9 mouse cellular contexts compared by ENCODE assay signal in genomic region chr8:57765726-57766351, GRCm38 (mm10).
A peak's percentile ranks its signal among the peaks of the same experiment; 100 is the strongest.
DNase-seq lines count a peak whose midpoint lies in the region; ATAC-seq and TF ChIP-seq lines count a peak whose summit lies in the region.
"Had no signal": no experiment of that assay in that cellular context is flagged by ENCODE, and none has a peak within 500 bp of the region (broad histone marks: within the 10 kb centered on the region; RNA-seq: fewer than 3 reads in every experiment).

No protein-coding gene starts in this region.

- no peak overlapping the region for H3K9ac ChIP-seq in intestine, embryonic 15.5 days
- H3K9ac ChIP-seq in intestine, embryonic 16.5 days (ENCODE audit: low read depth, low read length): no peak overlapping the region
- no peak overlapping the region; the same call in 1 of the 2 replicates for H3K9ac ChIP-seq in forebrain, embryonic 16.5 days (replicated peaks; ENCODE audit: low read depth, low read length)
- H3K9ac ChIP-seq in midbrain, embryonic 16.5 days (ENCODE audit: low read depth, low read length): 0 out of 2 replicates have a peak overlapping the region, but pooled peaks have one; percentile 0

- no peaks in the 10 kb centered on the region for H3K27me3 ChIP-seq in intestine, embryonic 15.5 days (replicated peaks)
- H3K27me3 ChIP-seq in intestine, embryonic 16.5 days (replicated peaks; ENCODE audit: control insufficient read depth, insufficient read depth, low read length): no peaks in the 10 kb centered on the region
- no peaks in the 10 kb centered on the region for H3K27me3 ChIP-seq in forebrain, embryonic 16.5 days (replicated peaks; ENCODE audit: control insufficient read depth, insufficient read depth, low read length)
- H3K27me3 ChIP-seq in midbrain, embryonic 16.5 days (ENCODE audit: control insufficient read depth, insufficient read depth, low read depth, low read length): no peaks in the 10 kb centered on the region
- H3K27me3 ChIP-seq in cerebellum, adult 2 months (ENCODE audit: control insufficient read depth, insufficient read depth, low read length): no peaks in the 10 kb centered on the region

- H3K36me3 ChIP-seq in intestine, embryonic 15.5 days: no peaks in the 10 kb centered on the region
- H3K36me3 ChIP-seq in intestine, embryonic 16.5 days (ENCODE audit: control insufficient read depth, insufficient read depth, low read length): no peaks in the 10 kb centered on the region
- no peaks in the 10 kb centered on the region for H3K36me3 ChIP-seq in forebrain, embryonic 16.5 days (ENCODE audit: control insufficient read depth, insufficient read depth)
- H3K36me3 ChIP-seq in midbrain, embryonic 16.5 days (ENCODE audit: control insufficient read depth, insufficient read depth, low read length): no peaks in the 10 kb centered on the region

- no peak overlapping the region for H3K4me3 ChIP-seq in intestine, embryonic 15.5 days (replicated peaks)
- H3K4me3 ChIP-seq in intestine, embryonic 16.5 days (ENCODE audit: low read length): no peak overlapping the region
- H3K4me3 ChIP-seq in forebrain, embryonic 16.5 days (replicated peaks; ENCODE audit: low read length): peak overlapping the region; percentile 13
- 0 out of 2 replicates have a peak overlapping the region, but pooled peaks have one; percentile 3 for H3K4me3 ChIP-seq in midbrain, embryonic 16.5 days (ENCODE audit: low read depth, low read length)
- H3K4me3 ChIP-seq in cerebellum, adult 2 months (replicated peaks; ENCODE audit: insufficient read depth, low read depth, low read length): no peak overlapping the region

- H3K9me3 ChIP-seq in intestine, embryonic 15.5 days: no peaks in the 10 kb centered on the region
- no peaks in the 10 kb centered on the region for H3K9me3 ChIP-seq in intestine, embryonic 16.5 days (ENCODE audit: control insufficient read depth, low read length)
- H3K9me3 ChIP-seq in forebrain, embryonic 16.5 days (ENCODE audit: control insufficient read depth, low read length): no peaks in the 10 kb centered on the region
- H3K9me3 ChIP-seq in midbrain, embryonic 16.5 days (replicated peaks; ENCODE audit: control insufficient read depth, low read length, poor library complexity, severe bottlenecking): no peaks in the 10 kb centered on the region

- no peaks in the 10 kb centered on the region for H3K4me1 ChIP-seq in intestine, embryonic 15.5 days (replicated peaks)
- peaks cover 3% of the 10 kb centered on the region; the same call in 1 of the 2 replicates for H3K4me1 ChIP-seq in intestine, embryonic 16.5 days (ENCODE audit: control insufficient read depth, insufficient read depth, low read length)
- H3K4me1 ChIP-seq in forebrain, embryonic 16.5 days (replicated peaks; ENCODE audit: control insufficient read depth, insufficient read depth, low read length): peaks cover 8% of the 10 kb centered on the region; the same call in 1 of the 2 replicates
- H3K4me1 ChIP-seq in midbrain, embryonic 16.5 days (ENCODE audit: control insufficient read depth, insufficient read depth, low read length): peaks cover 11% of the 10 kb centered on the region
- no peaks in the 10 kb centered on the region for H3K4me1 ChIP-seq in cerebellum, adult 2 months (ENCODE audit: control insufficient read depth, insufficient read depth, low read length)

- no peak for TF ChIP-seq POLR2A in cerebellum, adult 2 months (IDR thresholded peaks at IDR 0.05; ENCODE audit: borderline replicate concordance, insufficient read depth, low read length)

- no peak overlapping the region for H3K27ac ChIP-seq in intestine, embryonic 15.5 days
- no peak overlapping the region for H3K27ac ChIP-seq in intestine, embryonic 16.5 days (ENCODE audit: low read length)
- no peak overlapping the region for H3K27ac ChIP-seq in forebrain, embryonic 16.5 days (ENCODE audit: low read length)
- H3K27ac ChIP-seq in midbrain, embryonic 16.5 days (ENCODE audit: low read length): 0 out of 2 replicates have a peak overlapping the region, but pooled peaks have one; percentile 31
- H3K27ac ChIP-seq in cerebellum, adult 2 months (ENCODE audit: insufficient read depth, low read length): no peak overlapping the region

- H3K4me2 ChIP-seq in intestine, embryonic 15.5 days (replicated peaks): peak overlapping the region; percentile 17; the same call in 1 of the 2 replicates
- H3K4me2 ChIP-seq in intestine, embryonic 16.5 days (ENCODE audit: low read depth, low read length): no peak overlapping the region
- H3K4me2 ChIP-seq in forebrain, embryonic 16.5 days (ENCODE audit: low read length): peak overlapping the region; percentile 42
- H3K4me2 ChIP-seq in midbrain, embryonic 16.5 days (ENCODE audit: low read length): peak overlapping the region; percentile 44

- WGBS in intestine, embryonic 15.5 days: 20% methylated on average over 13 of the region's 13 CpGs
- 16% methylated on average over 13 of the region's 13 CpGs for WGBS in intestine, embryonic 16.5 days
- 12% methylated on average over 13 of the region's 13 CpGs for WGBS in forebrain, embryonic 16.5 days
- 13% methylated on average over 13 of the region's 13 CpGs for WGBS in midbrain, embryonic 16.5 days
- 51% methylated on average over 13 of the region's 13 CpGs for WGBS in cerebellum, adult 2 months

- ATAC-seq in intestine, embryonic 15.5 days: peak; percentile 34; the same call in 1 of the 2 replicates
- ATAC-seq in intestine, embryonic 16.5 days: no peak
- peak; percentile 59 for ATAC-seq in forebrain, embryonic 16.5 days
- peak; percentile 78 for ATAC-seq in midbrain, embryonic 16.5 days
- no peak for ATAC-seq in megakaryocyte progenitor cell, adult 5-6 weeks (replicated peaks; ENCODE audit: poor library complexity)

- no peak for TF ChIP-seq CTCF in cerebellum, adult 2 months (IDR thresholded peaks at IDR 0.05; ENCODE audit: borderline replicate concordance, insufficient read depth, low read depth, low read length)

- peak; percentile 30 for DNase-seq in brain, adult 2 months (ENCODE audit: low read depth, low spot score)
- DNase-seq in cerebellum, adult 2 months: no peak
- no peak for DNase-seq in c-Kit-positive CD71-positive TER-119-positive erythroid progenitor cells, embryonic 14.5 days (ENCODE audit: low spot score)
- DNase-seq: thymus, postnatal 25 days had no signal

Comparison
In these comparisons a context has a peak if more than half of its experiments do, and no peak if none do; other contexts are left out.
1. ATAC-seq: peak in intestine, embryonic 15.5 days (single experiment), forebrain, embryonic 16.5 days (single experiment) and midbrain, embryonic 16.5 days (single experiment); none in intestine, embryonic 16.5 days (single experiment) and megakaryocyte progenitor cell, adult 5-6 weeks (single experiment).
2. H3K4me3 ChIP-seq: peak in forebrain, embryonic 16.5 days (single experiment) and midbrain, embryonic 16.5 days (single experiment); none in intestine, embryonic 15.5 days (single experiment), intestine, embryonic 16.5 days (single experiment) and cerebellum, adult 2 months (single experiment).